Mouse (Mus musculus) MEL (cell line): ENCODE data around the gene Lurap1l.

Experiments used
- BHLHE40 ChIP-seq: IDR thresholded peaks from 2 replicates; pipeline ENCODE4 v1.6.1; 2012; ENCODE audit warnings: low read depth, mild to moderate bottlenecking, inconsistent platforms, low read length, improper control_type of control experiment, borderline replicate concordance
- ELF1 ChIP-seq: IDR thresholded peaks from 2 replicates; pipeline ENCODE4 v1.6.1; 2014; ENCODE audit warnings: low read depth, mild to moderate bottlenecking, inconsistent platforms, low read length, improper control_type of control experiment, moderate library complexity
- MAZ ChIP-seq: IDR thresholded peaks from 2 replicates; pipeline ENCODE4 v1.6.1; 2012; ENCODE audit warnings: low read depth, mild to moderate bottlenecking, inconsistent platforms, low read length, improper control_type of control experiment
- POLR2A ChIP-seq, 2 experiments: IDR thresholded peaks; 2 replicates each; pipeline ENCODE4 v1.6.1; 2011 to 2012; ENCODE audit warnings: low read length in 2 of 2, mild to moderate bottlenecking in 2 of 2, control low read depth in 1 of 2, improper control_type of control experiment in 1 of 2, low read depth in 1 of 2, moderate library complexity in 1 of 2; ENCODE audit not compliant: control insufficient read depth in 1 of 2, insufficient read depth in 1 of 2, poor library complexity in 1 of 2

DNA sequence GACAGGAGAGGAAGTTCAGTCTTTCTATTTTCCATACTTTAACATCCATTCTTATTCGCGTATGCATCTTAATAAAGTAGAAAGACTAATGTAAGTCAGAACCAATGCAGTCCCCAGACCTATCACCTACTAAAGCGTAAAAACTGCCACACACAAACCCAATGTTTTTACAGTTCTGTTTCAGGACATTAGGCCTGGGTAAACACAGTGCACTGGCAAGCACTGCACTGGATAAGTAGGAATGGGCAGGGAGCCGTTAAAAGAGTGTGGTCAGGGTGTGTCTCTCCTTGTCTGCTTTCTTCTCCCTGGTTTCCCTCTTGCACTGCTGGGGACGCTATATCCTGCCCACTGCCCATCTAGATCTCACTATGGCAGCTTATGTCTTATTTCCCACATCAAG lies 2.5 kb upstream of the Lurap1l start:
- TF ChIP-seq POLR2A (IDR thresholded peaks at IDR 0.05; ENCODE audit: control insufficient read depth in 1 of 2, insufficient read depth in 1 of 2, low read depth in 1 of 2, low read length in 2 of 2, poor library complexity in 1 of 2) (no peak), MAZ (no peak), ELF1 (no peak), BHLHE40 (no peak)
